Mouse (Mus musculus): ENCODE data around the gene Lypd5. TPM values are rescaled to one million over a fixed set of nuclear protein-coding genes. Genes with fewer than 3 reads are reported as not detected.

The Lypd5 gene
- total RNA-seq (2021): not detected
- long read RNA-seq, experiment 1: 0 reads
- long read RNA-seq, experiment 2: 0 reads

DNA sequence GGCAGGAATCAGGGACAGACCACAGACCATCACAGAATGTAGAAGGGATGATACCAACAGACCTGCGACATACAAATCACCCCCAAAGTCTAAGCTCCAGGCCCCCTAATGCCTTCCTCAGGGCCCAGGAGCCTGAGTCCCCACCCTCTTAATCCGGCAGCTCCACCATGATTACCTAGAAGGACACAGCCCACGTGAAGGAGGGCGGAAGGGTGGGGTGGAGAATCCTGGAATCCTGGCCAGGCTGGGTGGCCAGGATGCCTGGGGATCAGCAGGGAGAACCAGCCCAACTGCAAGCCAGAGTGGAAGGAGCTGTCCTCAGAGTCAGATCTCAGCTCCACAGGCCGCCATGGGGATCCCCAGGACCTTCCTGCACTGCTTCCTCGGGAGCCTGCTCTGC, at the start of gene Lypd5:
Lypd5 (plus strand) TSS at position 301 of the 400 bp plus-strand sequence.
- no peak for DNase-seq (ENCODE audit: low spot score in 2 of 2)

- DNase-seq (ENCODE audit: low spot score in 2 of 2): peak in 1 of 2 experiments; percentile 9
Observed at GRCm38 (mm10) chr7:24299823-24300481, 49.0 kb upstream of the Lypd5 start.

GRCm38 (mm10) chr7:24300771-24301282, 48.2 kb upstream of the Lypd5 start, which contains the start of gene Zfp61:
TSS of gene Zfp61 (minus strand) at chr7:24301232.
- DNase-seq (ENCODE audit: low spot score in 2 of 2): peak in 1 of 2 experiments; percentile 22

- no peak for DNase-seq (ENCODE audit: low spot score in 2 of 2)
Observed at GRCm38 (mm10) chr7:24315726-24316566, 33.0 kb upstream of the Lypd5 start.

- peak; percentile 88 to 90 for DNase-seq (ENCODE audit: low spot score in 2 of 2)
Observed at GRCm38 (mm10) chr7:24316567-24317092, 32.4 kb upstream of the Lypd5 start, which contains the start of gene Zfp94. TSS of gene Zfp94 (minus strand) at chr7:24316666.

GRCm38 (mm10) chr7:24318942-24319341, 30.1 kb upstream of the Lypd5 start:
- DNase-seq (ENCODE audit: low spot score in 2 of 2): no peak

DNA sequence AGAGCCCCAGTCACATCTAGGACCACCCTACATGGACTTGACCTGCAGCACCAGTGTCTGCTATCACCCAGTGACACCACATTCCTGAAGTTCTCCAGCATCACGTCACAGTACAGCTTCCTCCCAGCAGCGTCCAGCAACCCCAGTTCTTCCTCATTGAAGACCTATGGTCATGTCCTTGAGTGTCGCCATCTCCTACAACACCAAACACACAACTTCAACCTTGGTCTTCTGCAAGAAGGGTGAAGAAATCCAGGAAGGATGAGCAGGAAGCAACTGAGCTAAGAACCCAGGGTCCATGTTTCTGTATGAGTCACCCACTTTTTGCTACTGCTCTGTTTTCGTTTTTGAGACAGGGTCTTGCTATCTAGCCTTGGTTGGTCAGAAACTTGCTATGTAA, 26.4 kb upstream of the Lypd5 start:
- DNase-seq (ENCODE audit: low spot score in 2 of 2): no peak

GRCm38 (mm10) chr7:24325197-24325596, 23.8 kb upstream of the Lypd5 start:
- peak in 1 of 2 experiments; percentile 26 for DNase-seq (ENCODE audit: low spot score in 2 of 2)

DNA sequence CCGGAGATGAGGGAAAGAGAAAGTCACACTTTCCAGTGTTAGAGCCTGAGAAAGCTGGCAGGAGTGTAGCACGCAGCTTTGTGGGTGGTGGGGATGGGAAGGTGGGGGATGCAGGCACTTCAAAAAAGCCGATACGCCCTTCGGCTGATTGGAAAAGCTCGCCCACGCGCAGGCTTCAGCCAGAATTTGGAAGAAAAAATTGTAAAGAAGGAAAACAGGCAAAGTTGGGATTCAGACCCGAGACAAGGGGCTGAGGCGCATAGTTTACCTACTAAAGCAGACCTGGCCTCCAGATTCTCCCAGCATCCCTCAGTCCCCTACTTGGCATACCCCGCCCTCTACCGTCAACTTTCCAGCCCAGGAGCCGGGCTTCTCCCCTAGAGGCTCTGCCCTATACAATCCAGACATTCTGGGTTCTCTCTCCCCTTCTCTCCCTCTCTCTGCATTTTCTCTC, 23.3 kb upstream of the Lypd5 start:
- DNase-seq (ENCODE audit: low spot score in 2 of 2): no peak

DNA sequence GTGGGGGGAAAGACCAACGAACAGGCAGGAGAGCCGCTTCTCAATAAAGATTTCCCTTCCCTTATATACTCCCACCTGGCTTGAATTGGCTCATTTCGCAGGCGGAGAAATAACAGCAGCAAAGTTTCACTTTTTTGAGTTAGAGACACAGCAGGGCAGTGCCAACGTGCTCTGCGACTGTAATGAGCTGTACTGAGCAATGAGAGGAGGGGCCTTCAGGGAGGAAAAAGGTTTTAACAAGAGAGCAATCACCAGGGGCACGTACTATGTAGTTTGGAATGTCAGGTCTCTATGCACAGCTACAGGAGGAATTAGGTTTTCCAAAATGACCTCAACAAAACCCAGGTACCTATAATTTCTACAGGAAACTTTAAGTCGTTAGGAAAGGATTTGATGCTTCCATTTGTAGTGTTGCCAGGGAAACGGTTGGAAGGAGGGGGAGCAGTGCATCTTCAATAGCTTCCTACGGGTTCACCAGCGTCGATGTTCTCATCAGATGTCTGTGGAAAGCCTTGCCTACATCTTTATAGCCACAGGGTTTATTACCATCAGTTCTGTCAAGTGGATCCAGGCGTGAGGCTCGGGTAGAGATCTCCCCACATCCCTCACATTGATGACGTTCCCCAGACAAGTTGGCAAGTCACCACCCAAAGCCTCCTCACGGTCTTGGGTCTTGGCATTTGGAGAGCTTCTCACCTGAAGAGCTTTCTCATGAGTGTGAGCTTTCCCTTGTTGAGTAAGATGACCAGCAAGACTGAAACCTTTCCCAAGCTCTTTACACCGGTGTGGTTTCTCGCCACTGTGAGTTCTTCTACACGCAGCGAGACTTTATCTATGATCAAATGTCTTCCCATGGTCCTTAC, 22.5 kb upstream of the Lypd5 start:
- no peak for DNase-seq (ENCODE audit: low spot score in 2 of 2)

DNA sequence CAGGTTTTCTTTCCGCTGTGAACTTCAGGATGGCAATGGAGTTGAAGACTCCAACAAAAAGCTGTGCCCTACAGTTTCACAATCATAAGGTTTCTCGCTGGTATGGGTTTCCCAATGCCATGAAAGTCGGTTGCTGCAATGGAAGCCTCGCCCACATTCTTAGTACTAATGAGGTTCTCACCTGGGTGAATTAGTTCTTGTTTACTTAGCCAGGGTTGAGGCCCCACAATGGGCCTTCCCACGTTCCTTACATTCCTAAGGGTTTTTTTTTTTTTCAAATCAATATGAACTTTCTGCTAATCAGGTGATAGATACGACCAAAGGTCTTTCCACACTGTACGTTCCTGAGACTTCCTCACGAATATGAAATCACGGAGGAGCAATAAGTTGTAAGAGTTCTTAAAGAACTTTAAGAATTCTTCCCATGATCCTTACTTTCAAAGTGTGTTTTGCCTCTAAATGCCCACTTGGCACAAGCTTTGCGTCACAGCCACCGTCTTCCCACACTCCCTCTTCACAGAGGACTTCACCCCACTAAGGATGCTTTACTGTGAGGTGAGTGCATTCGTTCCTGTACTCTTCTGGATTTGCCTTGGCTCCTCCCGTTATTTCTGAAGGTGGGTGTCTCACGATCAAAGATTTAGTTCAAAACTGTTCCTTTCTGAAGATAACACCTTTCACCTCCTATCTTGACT, 21.6 kb upstream of the Lypd5 start:
- DNase-seq (ENCODE audit: low spot score in 2 of 2): no peak

- no peak for DNase-seq (ENCODE audit: low spot score in 2 of 2)
Observed at GRCm38 (mm10) chr7:24333304-24333986, 15.6 kb upstream of the Lypd5 start, which contains the start of gene Tescl. TSS of gene Tescl (minus strand) at chr7:24333936.

DNA sequence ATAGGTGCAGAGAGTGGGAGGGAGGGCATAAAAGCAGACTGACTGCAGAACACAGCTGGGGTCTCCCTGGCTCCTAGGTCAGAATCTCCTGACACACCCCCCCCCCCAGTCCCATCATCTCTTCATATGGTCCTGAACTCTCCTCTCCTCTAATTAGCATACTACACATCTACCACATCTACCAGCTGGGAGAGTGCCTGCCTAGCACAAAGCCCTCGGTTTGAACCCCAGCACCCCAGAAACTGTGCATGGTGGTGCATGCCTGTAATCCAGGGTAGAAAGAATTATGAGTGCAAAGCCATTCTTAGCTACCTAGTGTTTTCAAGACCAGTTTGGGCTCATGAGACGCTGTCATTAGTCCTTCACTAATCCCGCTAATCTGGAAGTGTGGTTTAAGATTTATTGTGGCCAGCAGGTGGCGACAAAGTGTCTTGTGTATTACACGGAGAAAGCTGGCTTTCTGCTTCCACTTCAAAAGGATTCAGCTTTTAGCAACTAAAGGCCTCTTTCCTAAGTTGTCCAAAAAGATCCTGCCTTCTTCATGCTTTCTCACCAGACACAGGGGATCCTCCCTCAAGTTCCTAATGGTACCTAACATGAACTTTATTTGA, 13.2 kb upstream of the Lypd5 start:
- peak; percentile 56 to 76 for DNase-seq (ENCODE audit: low spot score in 2 of 2)

GRCm38 (mm10) chr7:24338241-24338640, 10.8 kb upstream of the Lypd5 start:
- DNase-seq (ENCODE audit: low spot score in 2 of 2): no peak

DNA sequence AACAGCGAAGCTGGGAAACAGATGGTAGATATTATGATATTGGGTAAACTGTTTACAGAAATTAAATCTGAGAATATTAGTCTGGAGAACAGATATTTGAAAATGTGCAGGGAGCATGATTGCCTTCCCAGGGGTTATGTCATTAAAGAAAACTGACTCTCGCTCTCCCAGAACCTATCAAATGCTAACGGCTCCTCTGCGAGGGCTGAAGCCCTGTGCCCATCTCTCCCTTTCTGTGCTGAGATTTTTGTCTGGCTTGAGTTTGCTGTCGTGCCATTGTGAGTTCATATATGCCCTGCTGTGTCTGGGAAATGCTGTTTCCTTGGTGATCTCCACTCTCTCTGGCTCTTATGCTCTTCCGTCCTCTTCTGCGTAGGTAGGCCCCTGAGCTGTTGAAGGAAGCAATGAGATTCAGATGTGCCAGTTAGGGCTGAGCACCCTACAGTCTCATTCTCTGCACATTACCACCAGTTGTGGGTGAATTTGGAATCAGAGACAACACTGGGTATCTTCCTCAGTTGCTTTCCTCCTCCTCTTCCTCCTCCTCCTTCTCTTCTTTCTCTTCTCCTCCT, 5.2 kb upstream of the Lypd5 start:
- DNase-seq (ENCODE audit: low spot score in 2 of 2): no peak

DNA sequence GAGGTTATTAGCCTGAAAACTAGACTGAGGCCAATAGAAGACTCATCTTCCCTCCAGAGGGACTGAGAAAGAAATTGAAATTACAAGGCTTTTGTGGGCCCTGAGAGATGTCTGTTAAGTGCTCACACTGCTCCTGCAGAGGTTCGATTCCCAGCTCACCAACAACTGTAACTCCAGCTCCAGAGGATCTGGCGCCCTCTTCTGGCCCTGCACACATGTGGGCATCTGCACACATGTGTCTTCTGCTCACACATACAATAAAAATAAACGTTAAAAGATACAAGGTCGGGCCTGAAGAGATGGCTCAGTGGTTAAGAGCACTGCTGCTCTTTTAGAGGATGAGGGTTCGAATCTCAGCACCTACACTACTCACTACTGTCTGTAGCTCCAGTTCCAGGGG, 2.6 kb upstream of the Lypd5 start:
- no peak for DNase-seq (ENCODE audit: low spot score in 2 of 2)

GRCm38 (mm10) chr7:24355646-24356045, 6.7 kb downstream of the Lypd5 start:
- DNase-seq (ENCODE audit: low spot score in 2 of 2): no peak

DNA sequence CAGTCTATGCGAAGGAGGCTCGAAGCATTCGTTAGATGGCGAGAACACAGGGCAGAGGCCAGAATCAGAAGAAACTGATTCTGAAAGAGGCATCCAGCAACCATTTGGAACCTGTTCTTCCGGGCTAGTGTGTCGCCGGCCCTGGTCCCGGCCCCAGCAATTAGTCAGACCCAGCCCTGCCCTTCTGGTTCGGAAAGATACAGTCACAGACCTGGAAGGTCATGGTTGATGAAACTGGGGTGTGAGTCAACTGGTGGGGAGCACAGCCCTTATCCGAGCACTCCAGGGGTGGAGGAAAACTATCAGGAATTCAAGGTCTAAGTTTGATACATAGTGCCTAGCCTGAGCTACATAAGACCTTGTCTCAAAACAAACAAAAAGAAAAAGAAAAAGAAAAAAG, 7.1 kb downstream of the Lypd5 start:
- DNase-seq (ENCODE audit: low spot score in 2 of 2): peak in 1 of 2 experiments; percentile 38

GRCm38 (mm10) chr7:24357899-24358298, 8.9 kb downstream of the Lypd5 start:
- no peak for DNase-seq (ENCODE audit: low spot score in 2 of 2)

Data from adrenal gland, adult 18-20 months (tissue).